Mouse (Mus musculus): ENCODE results near the gene Cox8b. TPM values are rescaled to one million over a fixed set of nuclear protein-coding genes. Genes with fewer than 3 reads are reported as not detected.
A peak's percentile ranks its signal among the peaks of the same experiment; 100 is the strongest.

Cox8b gene
- polyA plus RNA-seq, 1 experiment from 2014 or later: 0.91 TPM

DNA sequence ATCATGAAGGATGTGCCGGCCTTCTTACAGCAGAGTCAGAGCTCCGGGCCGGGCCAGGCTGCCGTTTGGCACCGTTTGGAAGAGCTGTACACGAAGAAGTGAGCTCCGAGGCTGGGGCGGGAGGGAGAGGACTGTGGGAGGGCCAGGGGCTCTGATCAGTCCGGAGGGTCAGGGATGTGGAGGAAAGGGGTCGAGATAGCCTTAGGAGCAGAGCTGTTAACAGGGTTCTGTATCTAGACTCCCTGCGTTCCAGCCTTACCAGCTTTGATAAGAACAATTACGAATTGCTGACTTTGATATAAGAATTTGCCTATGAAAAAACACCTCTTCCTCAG lies 17.8 kb downstream of the Cox8b start:
- Histone ChIP-seq H3K9me3 (no peaks in the 10 kb centered on the region), H3K27ac (replicated peaks) (peak overlapping the region; percentile 86), H3K4me1 (replicated peaks) (peaks cover 26% of the 10 kb centered on the region), H3K4me2 (peak overlapping the region; percentile 69), H3K27me3 (no peaks in the 10 kb centered on the region), H3K4me3 (peak overlapping the region; percentile 91), H3K9ac (peak overlapping the region; percentile 93), H3K36me3 (peaks cover 35% of the 10 kb centered on the region)
- under 1% methylated on average over 12 of the region's 12 CpGs for WGBS
- ATAC-seq (ENCODE audit: low read depth): peak; percentile 70

DNA sequence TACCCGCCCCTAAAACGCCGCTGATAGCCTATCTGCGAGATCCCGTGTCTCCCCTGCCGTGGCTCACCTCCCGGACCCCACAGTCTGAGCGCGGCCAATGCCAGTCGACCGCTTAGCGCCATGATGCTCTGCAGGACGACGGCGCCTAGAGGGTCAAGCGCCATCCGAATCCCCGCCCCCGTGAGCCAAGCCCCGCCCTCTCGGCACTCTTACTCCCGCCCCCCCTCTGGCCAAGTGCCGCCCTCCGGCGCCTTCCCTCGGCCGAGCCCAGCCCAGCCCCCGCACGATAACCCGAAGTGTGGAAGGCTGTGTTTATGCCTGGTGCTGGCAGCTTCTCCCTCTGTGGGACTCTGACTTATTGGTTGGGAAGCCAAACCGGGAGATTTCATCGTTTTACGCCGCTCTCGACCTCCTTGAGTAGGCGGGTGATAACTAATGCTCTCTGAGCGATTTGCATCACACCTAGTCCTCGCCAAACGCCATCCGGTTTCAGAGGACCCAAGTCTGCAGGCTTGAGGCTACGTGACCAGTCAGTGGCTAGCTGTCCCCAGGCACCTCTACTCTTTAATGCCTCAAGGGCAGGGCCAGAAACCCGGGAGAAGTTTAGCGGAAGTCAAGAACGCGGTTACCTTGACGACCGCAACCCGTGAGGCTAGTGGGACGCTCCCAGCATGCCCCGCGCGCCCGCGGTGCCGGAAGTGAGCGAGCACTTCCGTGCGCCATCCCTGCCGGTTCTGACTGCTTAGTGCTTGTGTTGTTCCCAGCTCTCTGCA lies 18.4 kb downstream of the Cox8b start, which contains the start of the genes Psmd13 and Sirt3:
Gene Psmd13 (plus strand): TSS at position 273 of the 773 bp plus-strand sequence.
Gene Sirt3 (minus strand): TSS at position 614 of the 773 bp plus-strand sequence.
- Histone ChIP-seq H3K36me3 (peaks cover 35% of the 10 kb centered on the region), H3K27ac (replicated peaks) (peak within 1 kb of the TSS; percentile 86), H3K9me3 (no peaks in the 10 kb centered on the region), H3K4me3 (peak within 1 kb of the TSS; percentile 91), H3K4me2 (peak within 1 kb of the TSS; percentile 69), H3K9ac (peak within 1 kb of the TSS; percentile 93), H3K4me1 (replicated peaks) (peaks cover 26% of the 10 kb centered on the region), H3K27me3 (no peaks in the 10 kb centered on the region)
- ATAC-seq (ENCODE audit: low read depth): peak; percentile 98
- under 1% methylated on average over 59 of the region's 59 CpGs for WGBS

DNA sequence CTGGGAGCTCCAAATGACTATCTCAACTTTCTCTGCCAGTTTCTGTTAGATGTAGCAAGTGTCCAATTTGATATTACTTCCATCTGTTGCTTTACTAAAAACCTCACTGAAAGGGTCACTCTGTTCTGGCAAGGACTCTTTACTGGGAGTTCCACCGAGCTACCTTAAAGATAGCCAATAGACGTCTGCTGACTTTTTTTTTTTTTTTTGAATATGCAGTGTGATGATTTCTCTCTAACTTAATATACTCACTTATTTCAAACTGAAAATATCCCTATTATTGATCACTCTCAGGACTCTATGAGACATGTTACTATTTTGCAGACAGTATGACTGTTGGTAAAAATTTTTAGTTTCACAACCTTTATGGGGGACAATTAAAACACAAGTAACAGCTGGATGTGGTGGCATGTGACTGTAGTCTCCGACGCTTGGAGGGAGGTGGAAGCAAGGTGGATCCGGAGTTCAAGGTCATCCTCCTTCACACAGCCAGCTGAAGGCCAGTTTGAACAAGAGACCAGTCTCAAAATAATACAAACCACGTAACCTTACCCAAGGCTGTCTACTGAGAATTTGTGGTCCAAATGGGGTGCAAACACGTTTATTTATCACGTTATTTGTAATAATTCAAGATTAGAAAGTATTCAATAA lies 19.3 kb downstream of the Cox8b start:
- WGBS: 26% methylated on average over 8 of the region's 8 CpGs
- no peaks in the 10 kb centered on the region for H3K9me3 ChIP-seq
- H3K4me3 ChIP-seq: peak overlapping the region; percentile 91
- peaks cover 26% of the 10 kb centered on the region for H3K4me1 ChIP-seq (replicated peaks)
- no peaks in the 10 kb centered on the region for H3K27me3 ChIP-seq
- H3K4me2 ChIP-seq: peak overlapping the region; percentile 69
- peak overlapping the region; percentile 93 for H3K9ac ChIP-seq
- H3K27ac ChIP-seq (replicated peaks): peak overlapping the region; percentile 86
- no peak for ATAC-seq (ENCODE audit: low read depth)
- H3K36me3 ChIP-seq: peaks cover 35% of the 10 kb centered on the region

DNA sequence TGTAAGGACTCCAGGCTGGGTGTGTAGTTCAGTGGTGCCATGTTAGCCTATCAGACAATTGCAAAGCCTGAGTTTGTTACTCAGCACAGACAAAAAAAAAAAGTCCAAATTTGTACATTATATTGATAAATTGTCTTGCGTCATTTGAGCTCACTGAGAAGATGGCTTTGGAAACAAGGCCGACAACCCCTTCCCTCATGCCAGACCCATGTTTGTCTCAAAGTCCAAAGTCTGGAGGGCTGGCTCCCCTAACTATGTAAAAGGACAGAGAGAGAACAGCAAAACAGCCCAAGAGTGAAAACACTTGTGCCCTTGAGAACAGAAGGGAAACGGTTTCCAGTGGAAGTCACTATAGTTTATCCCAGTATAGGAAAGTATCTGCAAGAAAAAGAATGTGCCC lies 19.8 kb downstream of the Cox8b start:
- H3K4me2 ChIP-seq: peak overlapping the region; percentile 69; the same call in 1 of the 2 replicates
- ATAC-seq (ENCODE audit: low read depth): no peak
- peaks cover 26% of the 10 kb centered on the region for H3K4me1 ChIP-seq (replicated peaks)
- H3K9ac ChIP-seq: peak overlapping the region; percentile 18; the same call in 1 of the 2 replicates
- H3K27me3 ChIP-seq: no peaks in the 10 kb centered on the region
- H3K36me3 ChIP-seq: peaks cover 35% of the 10 kb centered on the region
- H3K9me3 ChIP-seq: no peaks in the 10 kb centered on the region
- no peak overlapping the region for H3K27ac ChIP-seq (replicated peaks)
- WGBS: 90% methylated on average over 3 of the region's 3 CpGs
- 0 out of 2 replicates have a peak overlapping the region, but pooled peaks have one; percentile 91 for H3K4me3 ChIP-seq

DNA sequence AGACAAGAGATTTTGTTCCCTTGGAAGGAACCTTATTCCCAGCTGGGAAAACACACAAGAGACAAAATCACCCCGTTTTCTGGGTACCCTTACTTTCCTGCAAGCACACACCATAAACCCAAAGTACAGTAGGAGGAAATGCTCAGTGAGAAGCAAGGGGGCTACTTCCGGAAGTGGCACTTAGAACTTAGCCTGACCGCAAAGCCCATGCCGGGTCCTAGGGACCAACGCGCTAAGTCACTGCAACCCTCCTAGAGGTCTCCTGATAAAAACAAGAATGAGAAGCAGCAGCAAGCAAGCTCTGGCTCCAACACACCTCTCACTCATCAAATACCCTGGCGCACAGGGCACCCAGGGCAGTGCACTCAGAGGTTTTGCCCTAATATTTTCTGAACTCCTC lies 20.9 kb downstream of the Cox8b start:
- Histone ChIP-seq H3K4me1 (replicated peaks) (peaks cover 26% of the 10 kb centered on the region), H3K4me3 (no peak overlapping the region), H3K4me2 (no peak overlapping the region), H3K9ac (no peak overlapping the region), H3K27me3 (no peaks in the 10 kb centered on the region), H3K9me3 (no peaks in the 10 kb centered on the region), H3K36me3 (peaks cover 37% of the 10 kb centered on the region), H3K27ac (replicated peaks) (no peak overlapping the region)
- no peak for ATAC-seq (ENCODE audit: low read depth)
- WGBS: 94% methylated on average over 7 of the region's 7 CpGs

DNA sequence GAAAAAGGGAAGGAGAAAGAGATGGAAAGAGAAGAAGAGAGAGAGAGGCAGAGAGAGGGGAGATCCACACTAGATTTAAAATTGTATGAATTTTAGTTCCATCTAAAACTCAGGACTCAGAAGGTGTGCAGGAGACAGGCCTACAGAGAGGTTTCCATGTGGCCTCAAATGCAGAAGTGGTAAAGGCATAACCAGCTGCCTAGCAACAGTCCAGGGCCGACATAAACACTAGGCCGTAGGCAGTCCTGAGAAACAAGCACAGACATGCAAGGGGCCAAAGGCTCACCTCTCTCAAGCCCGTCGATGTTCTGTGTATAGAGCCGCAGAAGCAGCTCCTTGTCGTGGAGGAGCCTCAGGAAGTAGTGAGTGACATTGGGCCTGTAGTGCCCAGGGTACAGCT lies 22.9 kb downstream of the Cox8b start:
- no peak overlapping the region for H3K9ac ChIP-seq
- 87% methylated on average over 6 of the region's 6 CpGs for WGBS
- peaks cover 38% of the 10 kb centered on the region for H3K36me3 ChIP-seq
- H3K4me3 ChIP-seq: no peak overlapping the region
- no peaks in the 10 kb centered on the region for H3K27me3 ChIP-seq
- ATAC-seq (ENCODE audit: low read depth): no peak
- H3K4me1 ChIP-seq (replicated peaks): peaks cover 10% of the 10 kb centered on the region
- no peak overlapping the region for H3K4me2 ChIP-seq
- H3K9me3 ChIP-seq: no peaks in the 10 kb centered on the region
- H3K27ac ChIP-seq (replicated peaks): no peak overlapping the region

DNA sequence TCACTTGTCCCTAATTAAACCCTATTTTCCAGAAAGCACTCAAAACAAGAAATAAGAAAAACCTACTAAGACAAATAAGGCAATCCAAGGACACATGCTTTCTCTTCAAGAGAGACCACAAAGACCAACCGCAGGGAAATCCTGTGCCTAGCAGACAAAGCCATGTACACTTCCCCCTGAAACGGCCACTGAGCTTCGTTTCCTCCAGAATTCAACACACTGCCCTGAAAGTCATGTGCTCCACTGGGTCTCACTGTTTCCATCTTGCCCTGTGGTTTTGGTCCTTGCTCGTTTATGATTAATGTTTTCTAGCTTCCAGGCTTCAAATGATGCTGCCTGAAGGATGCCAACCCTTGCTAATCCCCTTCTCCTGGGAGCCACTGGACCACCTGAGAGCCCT lies 26.0 kb downstream of the Cox8b start:
- Histone ChIP-seq H3K4me2 (no peak overlapping the region), H3K4me1 (replicated peaks) (no peaks in the 10 kb centered on the region), H3K27ac (replicated peaks) (no peak overlapping the region), H3K27me3 (no peaks in the 10 kb centered on the region), H3K36me3 (peaks cover 51% of the 10 kb centered on the region), H3K9ac (no peak overlapping the region), H3K9me3 (no peaks in the 10 kb centered on the region), H3K4me3 (no peak overlapping the region)
- WGBS: 91% methylated on average over 4 of the region's 4 CpGs
- ATAC-seq (ENCODE audit: low read depth): no peak

DNA sequence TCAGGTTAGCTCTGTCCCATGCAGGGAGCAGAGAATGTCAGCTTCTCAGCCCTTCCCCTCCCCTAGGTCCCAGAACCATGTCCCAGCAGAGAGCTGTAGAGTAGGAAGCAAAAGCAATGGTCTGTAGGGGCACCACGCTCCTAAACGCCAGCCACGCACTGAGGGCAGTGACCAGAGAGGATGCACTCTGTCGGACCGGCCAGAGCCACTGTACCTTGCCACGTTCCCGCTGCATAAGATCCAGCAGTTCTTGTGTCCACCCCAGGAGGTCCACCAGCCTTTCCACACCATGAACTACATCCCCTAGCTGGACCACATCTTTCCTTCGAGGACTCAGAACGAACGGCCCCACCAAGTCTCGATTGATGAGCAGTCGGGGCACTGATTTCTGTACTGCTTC lies 35.5 kb downstream of the Cox8b start:
- WGBS: 91% methylated on average over 12 of the region's 12 CpGs
- Histone ChIP-seq H3K27me3 (no peaks in the 10 kb centered on the region), H3K27ac (replicated peaks) (no peak overlapping the region), H3K4me2 (no peak overlapping the region), H3K36me3 (peaks cover 74% of the 10 kb centered on the region), H3K9me3 (no peaks in the 10 kb centered on the region), H3K9ac (no peak overlapping the region), H3K4me3 (no peak overlapping the region), H3K4me1 (replicated peaks) (peaks cover 8% of the 10 kb centered on the region)
- no peak for ATAC-seq (ENCODE audit: low read depth)

DNA sequence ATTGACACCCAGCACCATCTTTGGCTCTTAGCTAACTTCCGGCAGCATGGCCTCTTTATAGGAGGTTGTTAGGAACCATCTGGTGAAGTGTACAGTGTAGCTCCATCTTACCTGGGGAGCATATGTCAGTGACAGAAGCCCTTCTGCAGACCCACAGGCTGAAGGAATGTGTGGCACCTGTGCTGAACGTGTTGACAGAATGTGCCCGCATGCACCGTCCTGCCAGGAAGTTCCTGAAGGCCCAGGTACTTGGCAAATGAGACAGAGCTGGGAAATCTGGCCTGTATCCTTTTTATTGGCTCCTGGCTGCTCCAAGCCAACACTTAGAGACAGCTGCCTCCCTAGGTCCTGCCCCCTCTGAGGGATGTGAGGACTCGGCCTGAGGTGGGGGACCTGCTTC lies 39.5 kb downstream of the Cox8b start:
- peaks cover 66% of the 10 kb centered on the region for H3K36me3 ChIP-seq
- H3K4me3 ChIP-seq: no peak overlapping the region
- H3K9ac ChIP-seq: no peak overlapping the region
- WGBS: 92% methylated on average over 5 of the region's 5 CpGs
- H3K27ac ChIP-seq (replicated peaks): no peak overlapping the region
- H3K9me3 ChIP-seq: no peaks in the 10 kb centered on the region
- no peak overlapping the region for H3K4me2 ChIP-seq
- H3K4me1 ChIP-seq (replicated peaks): peaks cover 30% of the 10 kb centered on the region
- H3K27me3 ChIP-seq: no peaks in the 10 kb centered on the region
- ATAC-seq (ENCODE audit: low read depth): no peak

DNA sequence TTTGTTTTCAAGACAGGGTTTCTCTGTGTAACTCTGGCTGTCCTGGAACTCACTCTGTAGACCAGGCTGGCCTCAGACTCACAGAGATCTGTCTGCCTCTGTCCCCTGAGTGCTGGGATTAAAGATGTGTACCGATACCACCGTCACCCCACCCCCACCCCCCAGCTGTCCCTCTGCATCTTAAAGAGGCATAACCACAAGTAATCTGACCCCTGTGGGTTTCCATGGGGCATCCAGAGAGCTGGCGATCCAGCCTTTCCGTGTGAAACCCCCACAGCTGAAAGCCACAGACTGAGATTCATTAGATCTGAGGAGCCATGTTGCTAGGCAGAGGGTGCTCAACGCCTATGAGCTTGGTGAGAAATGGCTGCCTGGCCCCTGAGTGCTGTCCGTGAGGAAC lies 40.2 kb downstream of the Cox8b start:
- ATAC-seq (ENCODE audit: low read depth): no peak
- H3K4me3 ChIP-seq: no peak overlapping the region
- 71% methylated on average over 6 of the region's 6 CpGs for WGBS
- no peaks in the 10 kb centered on the region for H3K27me3 ChIP-seq
- peaks cover 37% of the 10 kb centered on the region for H3K4me1 ChIP-seq (replicated peaks)
- H3K4me2 ChIP-seq: peak overlapping the region; percentile 99; the same call in 1 of the 2 replicates
- H3K36me3 ChIP-seq: peaks cover 66% of the 10 kb centered on the region
- H3K9me3 ChIP-seq: no peaks in the 10 kb centered on the region
- H3K27ac ChIP-seq (replicated peaks): no peak overlapping the region
- H3K9ac ChIP-seq: 0 out of 2 replicates have a peak overlapping the region, but pooled peaks have one; percentile 0

DNA sequence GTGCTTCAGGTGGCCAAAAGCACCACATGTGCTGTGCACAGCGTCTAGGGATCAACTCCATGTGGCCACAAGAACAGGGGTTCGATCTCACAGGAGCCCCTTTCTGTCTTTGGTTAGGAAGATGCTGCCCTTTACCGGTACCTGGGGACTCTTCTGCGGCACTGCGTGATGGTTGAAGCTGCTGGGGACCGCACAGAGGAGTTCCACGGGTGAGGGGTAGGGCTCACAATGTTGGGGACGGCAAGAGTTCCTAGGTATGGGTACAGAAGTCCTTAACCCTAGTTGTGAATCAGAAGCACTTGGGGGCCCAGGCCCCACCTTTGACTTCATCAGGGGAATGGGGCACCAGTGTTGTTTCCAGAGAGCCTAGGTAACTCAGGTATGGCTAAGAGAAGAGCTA lies 41.5 kb downstream of the Cox8b start:
- Histone ChIP-seq H3K27me3 (no peaks in the 10 kb centered on the region), H3K4me2 (peak overlapping the region; percentile 99), H3K9ac (peak overlapping the region; percentile 95), H3K36me3 (peaks cover 65% of the 10 kb centered on the region), H3K4me3 (peak overlapping the region; percentile 67), H3K9me3 (no peaks in the 10 kb centered on the region), H3K4me1 (replicated peaks) (peaks cover 42% of the 10 kb centered on the region), H3K27ac (replicated peaks) (no peak overlapping the region)
- 94% methylated on average over 8 of the region's 8 CpGs for WGBS
- no peak for ATAC-seq (ENCODE audit: low read depth)

Measured in neural tube, embryonic 13.5 days (tissue).